Mouse (Mus musculus): ENCODE measurements around the gene Fcgrt. TPM values are rescaled to one million over a fixed set of nuclear protein-coding genes. Genes with fewer than 3 reads are reported as not detected.

Gene Fcgrt
- polyA plus RNA-seq, 1 experiment: 244 TPM

GRCm38 (mm10) chr7:45092048-45092447 is 11.6 kb downstream of the Fcgrt start, which contains the start of gene Rcn3:
Gene Rcn3, minus strand, starts transcription at chr7:45092221.
- DNase-seq: peak; percentile 77
- WGBS: 1% methylated on average over 16 of the region's 16 CpGs

GRCm38 (mm10) chr7:45091001-45091990 is 12.4 kb downstream of the Fcgrt start:
- Histone ChIP-seq H3K27me3 (replicated peaks; ENCODE audit: control insufficient read depth, insufficient read depth, low read length) (no peaks in the 10 kb centered on the region), H3K4me1 (ENCODE audit: control insufficient read depth, insufficient read depth, low read length) (no peaks in the 10 kb centered on the region), H3K27ac (ENCODE audit: insufficient read depth, low read depth, low read length) (no peak overlapping the region), H3K4me3 (ENCODE audit: insufficient read depth, low read depth, low read length) (peak overlapping the region; percentile 49), H3K36me3 (ENCODE audit: control insufficient read depth, insufficient read depth, low read length) (no peaks in the 10 kb centered on the region)
- no peak for DNase-seq
- TF ChIP-seq POLR2A (IDR thresholded peaks at IDR 0.05; ENCODE audit: low read depth, low read length) (no peak), CTCF (conservative IDR thresholded peaks at IDR 0.05; ENCODE audit: insufficient read depth, insufficient read length, low read depth, low read length) (no peak)
- WGBS: 24% methylated on average over 35 of the region's 35 CpGs

More at GRCm38 (mm10) chr7:45092048-45092447, 11.6 kb downstream of the Fcgrt start, which contains the start of gene Rcn3:
- Histone ChIP-seq H3K36me3 (ENCODE audit: control insufficient read depth, insufficient read depth, low read length) (no peaks in the 10 kb centered on the region), H3K4me1 (ENCODE audit: control insufficient read depth, insufficient read depth, low read length) (no peaks in the 10 kb centered on the region), H3K27ac (ENCODE audit: insufficient read depth, low read depth, low read length) (no peak within 1 kb of the TSS), H3K4me3 (ENCODE audit: insufficient read depth, low read depth, low read length) (peak within 1 kb of the TSS; percentile 49), H3K27me3 (replicated peaks; ENCODE audit: control insufficient read depth, insufficient read depth, low read length) (no peaks in the 10 kb centered on the region)
- TF ChIP-seq CTCF (conservative IDR thresholded peaks at IDR 0.05; ENCODE audit: insufficient read depth, insufficient read length, low read depth, low read length) (no peak), POLR2A (IDR thresholded peaks at IDR 0.05; ENCODE audit: low read depth, low read length) (no peak)

- Histone ChIP-seq H3K4me1 (ENCODE audit: control insufficient read depth, insufficient read depth, low read length) (no peaks in the 10 kb centered on the region), H3K4me3 (ENCODE audit: insufficient read depth, low read depth, low read length) (no peak overlapping the region), H3K27ac (ENCODE audit: insufficient read depth, low read depth, low read length) (no peak overlapping the region), H3K36me3 (ENCODE audit: control insufficient read depth, insufficient read depth, low read length) (no peaks in the 10 kb centered on the region), H3K27me3 (replicated peaks; ENCODE audit: control insufficient read depth, insufficient read depth, low read length) (no peaks in the 10 kb centered on the region)
- no peak for DNase-seq
- WGBS: 82% methylated on average over 13 of the region's 13 CpGs
- TF ChIP-seq CTCF (conservative IDR thresholded peaks at IDR 0.05; ENCODE audit: insufficient read depth, insufficient read length, low read depth, low read length) (no peak), POLR2A (IDR thresholded peaks at IDR 0.05; ENCODE audit: low read depth, low read length) (no peak)
Measured at GRCm38 (mm10) chr7:45090251-45090977, 13.2 kb downstream of the Fcgrt start.

GRCm38 (mm10) chr7:45088597-45088996 is 15.1 kb downstream of the Fcgrt start:
- no peaks in the 10 kb centered on the region for H3K36me3 ChIP-seq (ENCODE audit: control insufficient read depth, insufficient read depth, low read length)
- no peak for TF ChIP-seq POLR2A (IDR thresholded peaks at IDR 0.05; ENCODE audit: low read depth, low read length)
- TF ChIP-seq CTCF (conservative IDR thresholded peaks at IDR 0.05; ENCODE audit: insufficient read depth, insufficient read length, low read depth, low read length): no peak
- WGBS: 95% methylated on average over 17 of the region's 17 CpGs
- DNase-seq: no peak
- H3K4me3 ChIP-seq (ENCODE audit: insufficient read depth, low read depth, low read length): no peak overlapping the region
- H3K27ac ChIP-seq (ENCODE audit: insufficient read depth, low read depth, low read length): no peak overlapping the region
- H3K27me3 ChIP-seq (replicated peaks; ENCODE audit: control insufficient read depth, insufficient read depth, low read length): no peaks in the 10 kb centered on the region
- H3K4me1 ChIP-seq (ENCODE audit: control insufficient read depth, insufficient read depth, low read length): no peaks in the 10 kb centered on the region

GRCm38 (mm10) chr7:45086084-45086483 is 17.6 kb downstream of the Fcgrt start:
- Histone ChIP-seq H3K27ac (ENCODE audit: insufficient read depth, low read depth, low read length) (no peak overlapping the region), H3K4me1 (ENCODE audit: control insufficient read depth, insufficient read depth, low read length) (no peaks in the 10 kb centered on the region; the same call in 1 of the 2 replicates), H3K27me3 (replicated peaks; ENCODE audit: control insufficient read depth, insufficient read depth, low read length) (no peaks in the 10 kb centered on the region), H3K4me3 (ENCODE audit: insufficient read depth, low read depth, low read length) (no peak overlapping the region), H3K36me3 (ENCODE audit: control insufficient read depth, insufficient read depth, low read length) (no peaks in the 10 kb centered on the region)
- WGBS: 80% methylated on average over 4 of the region's 4 CpGs
- no peak for DNase-seq
- TF ChIP-seq POLR2A (IDR thresholded peaks at IDR 0.05; ENCODE audit: low read depth, low read length): no peak
- peak; percentile 22; the same call in 1 of the 2 replicates for TF ChIP-seq CTCF (conservative IDR thresholded peaks at IDR 0.05; ENCODE audit: insufficient read depth, insufficient read length, low read depth, low read length)

GRCm38 (mm10) chr7:45083300-45083890 is 20.3 kb downstream of the Fcgrt start:
- no peak for DNase-seq
- WGBS: 83% methylated on average over 22 of the region's 22 CpGs
- H3K27me3 ChIP-seq (replicated peaks; ENCODE audit: control insufficient read depth, insufficient read depth, low read length): no peaks in the 10 kb centered on the region
- no peaks in the 10 kb centered on the region; the same call in 1 of the 2 replicates for H3K4me1 ChIP-seq (ENCODE audit: control insufficient read depth, insufficient read depth, low read length)
- TF ChIP-seq POLR2A (IDR thresholded peaks at IDR 0.05; ENCODE audit: low read depth, low read length): no peak
- TF ChIP-seq CTCF (conservative IDR thresholded peaks at IDR 0.05; ENCODE audit: insufficient read depth, insufficient read length, low read depth, low read length): no peak
- H3K36me3 ChIP-seq (ENCODE audit: control insufficient read depth, insufficient read depth, low read length): no peaks in the 10 kb centered on the region
- H3K27ac ChIP-seq (ENCODE audit: insufficient read depth, low read depth, low read length): no peak overlapping the region
- no peak overlapping the region for H3K4me3 ChIP-seq (ENCODE audit: insufficient read depth, low read depth, low read length)

All from kidney, adult 2 months (tissue).